Mouse (Mus musculus) cerebellum, adult 2 months (tissue): ENCODE results near the gene Hpf1.

Experiments
- CTCF ChIP-seq: fragments of 200-500 bp; IDR thresholded peaks from 2 replicates; pipeline ENCODE4 v1.5.1; 2011; ENCODE audit warnings: low read depth, mild to moderate bottlenecking, control low read depth, low read length, moderate library complexity, borderline replicate concordance; ENCODE audit not compliant: insufficient read depth
- POLR2A ChIP-seq: fragments of 200-500 bp; IDR thresholded peaks from 2 replicates; pipeline ENCODE4 v1.6.1; 2011; ENCODE audit warnings: low read length, control low read depth, borderline replicate concordance; ENCODE audit not compliant: insufficient read depth

DNA sequence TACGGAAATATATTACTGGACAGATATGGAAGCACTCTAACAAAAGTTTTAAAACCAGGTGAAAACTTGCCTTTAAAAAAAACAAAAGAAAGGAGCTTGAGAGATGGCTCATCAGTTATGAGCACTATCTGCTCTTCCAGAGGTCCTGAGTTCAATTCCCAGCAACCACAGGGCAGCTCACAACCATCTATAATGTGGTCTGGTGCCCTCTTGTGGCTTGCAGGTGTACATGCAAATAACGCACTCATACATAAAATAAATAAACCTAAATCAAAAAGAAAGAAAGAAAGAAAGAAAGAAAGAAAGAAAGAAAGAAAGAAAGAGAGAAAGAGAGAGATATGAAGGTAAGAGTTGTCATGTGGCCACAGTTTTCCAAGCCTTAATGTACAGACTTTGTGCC lies 52.6 kb downstream of the Hpf1 start:
- TF ChIP-seq CTCF (no peak), POLR2A (no peak)
